Mouse (Mus musculus) layer of hippocampus, adult 8-10 months (tissue): Measurements from ENCODE around the gene Stat5a. TPM values are rescaled to one million over a fixed set of nuclear protein-coding genes. Genes with fewer than 3 reads are reported as not detected.

Source experiments
- DNase-seq, 2 experiments: peaks; one replicate each; pipeline ENCODE4 v3.0.0; 2022; ENCODE audit warnings: low spot score in 2 of 2
- total RNA-seq, 4 experiments: library from RNA; stranded (reverse); gene quantifications; 2 replicates each; pipeline ENCODE4 v1.2.4; 2022

Stat5a gene
- 1 to 10 TPM; 2.5 to 3.8 (median 2.8) TPM for total RNA-seq

DNA sequence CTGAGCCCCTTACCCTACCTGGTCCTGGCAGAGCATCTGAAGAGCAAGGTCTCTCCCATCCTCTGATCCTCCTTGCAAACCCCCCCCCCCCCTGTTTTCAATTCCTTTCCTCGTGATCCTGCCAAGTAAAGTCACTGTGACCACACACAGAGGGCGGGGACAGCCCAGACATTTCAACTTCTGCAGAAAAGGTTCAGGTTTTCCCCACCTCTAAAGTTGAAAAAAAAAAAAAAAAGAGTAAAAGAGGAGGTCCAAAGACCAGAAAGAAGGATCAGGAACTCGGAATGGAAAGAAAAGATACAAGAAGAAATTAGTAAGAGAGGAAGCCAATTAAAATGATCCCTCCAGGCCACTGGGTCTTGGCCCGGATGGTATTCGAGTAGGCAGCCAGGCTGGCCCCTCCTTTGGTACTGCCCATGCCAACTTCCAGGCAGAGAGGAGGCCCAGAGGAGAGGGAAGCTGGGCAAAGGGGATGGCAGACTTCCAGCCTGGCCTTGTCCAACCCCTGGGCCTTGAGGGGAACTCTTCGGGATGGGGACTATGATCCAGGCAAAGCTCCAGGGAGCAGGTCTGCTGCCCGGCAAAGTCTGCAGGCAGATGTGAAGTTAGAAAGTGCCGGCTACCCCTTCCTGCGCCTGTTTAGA lies at the start of gene Stat5a:
Gene Stat5a, plus strand, starts transcription at position 417 of the 644 bp plus-strand sequence.
- DNase-seq: peak; percentile 38 to 53

DNA sequence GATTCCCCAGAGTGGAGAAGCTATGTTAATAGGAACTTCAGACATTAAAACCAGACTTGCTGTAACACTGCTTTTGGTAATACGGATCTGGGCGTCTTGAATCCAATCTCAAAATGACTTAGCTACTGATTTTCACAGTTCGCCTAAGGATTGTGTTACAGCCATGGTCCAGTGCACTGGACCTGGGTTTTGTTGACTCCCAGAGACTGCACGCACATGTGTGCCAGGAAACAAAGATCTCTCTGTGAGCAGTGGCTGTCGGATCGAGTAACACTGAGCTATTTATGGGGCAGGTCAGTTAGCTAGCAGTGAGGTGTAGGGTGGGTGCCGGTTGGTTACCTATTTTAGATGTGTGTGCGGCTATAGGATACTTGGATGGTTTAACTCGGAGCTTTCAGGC lies 48.6 kb upstream of the Stat5a start:
- DNase-seq: no peak

DNA sequence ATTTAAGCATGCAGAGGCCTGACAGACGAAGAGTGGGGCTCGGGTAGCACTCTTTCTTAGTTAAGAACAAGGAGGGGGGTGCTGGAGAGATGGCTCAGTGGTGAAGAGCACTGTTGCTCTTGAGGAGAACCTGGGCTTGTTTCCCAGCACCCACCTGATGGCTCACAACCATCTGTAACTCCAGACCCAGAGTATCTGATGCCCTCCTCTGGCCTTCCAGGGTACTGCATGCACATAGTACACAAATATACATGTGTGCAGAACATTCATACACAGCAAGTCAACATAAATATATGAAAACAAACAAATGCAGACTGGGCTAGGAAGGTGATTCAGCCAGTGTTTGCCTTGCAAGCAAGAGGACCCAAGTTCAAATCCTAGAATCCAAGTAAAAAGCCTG lies 48.0 kb upstream of the Stat5a start:
- no peak for DNase-seq

DNA sequence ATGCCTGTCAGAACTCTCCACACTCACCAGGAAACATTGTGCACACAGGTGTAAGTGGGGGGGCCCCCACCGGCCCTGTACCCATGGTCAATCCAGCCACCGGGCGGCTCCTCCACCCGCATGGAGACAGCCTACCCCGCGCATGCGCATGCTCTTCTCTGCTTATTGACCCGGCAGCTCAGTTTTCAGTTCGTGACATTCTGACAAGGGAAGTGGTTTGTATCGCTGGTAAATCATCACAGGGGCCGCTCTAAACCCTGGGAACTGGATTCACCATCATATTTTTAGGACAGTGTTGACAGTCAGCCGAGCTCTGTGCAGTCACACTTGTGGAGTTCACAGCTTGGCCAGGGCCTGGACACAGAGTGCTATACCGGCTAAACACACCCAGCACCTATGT lies 44.7 kb upstream of the Stat5a start:
- DNase-seq: no peak

DNA sequence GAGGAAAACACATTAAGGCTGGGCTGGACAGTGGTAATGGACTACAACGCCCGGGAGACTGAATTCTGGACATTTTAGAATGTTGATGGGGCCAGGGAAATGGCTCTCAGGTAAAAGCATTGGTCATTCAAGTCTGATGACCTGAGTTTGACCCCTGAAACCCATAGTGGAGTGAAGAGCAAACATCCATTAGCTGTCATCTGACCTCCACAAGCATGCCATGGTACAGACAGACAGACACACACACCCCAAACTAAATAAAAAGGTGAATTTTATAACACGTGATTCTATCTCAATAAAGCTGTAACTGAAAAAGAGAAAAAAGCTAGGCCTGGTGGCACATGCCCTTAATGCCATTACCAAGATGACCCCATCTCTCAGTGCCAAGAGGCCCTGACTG lies 42.8 kb upstream of the Stat5a start:
- no peak for DNase-seq

DNA sequence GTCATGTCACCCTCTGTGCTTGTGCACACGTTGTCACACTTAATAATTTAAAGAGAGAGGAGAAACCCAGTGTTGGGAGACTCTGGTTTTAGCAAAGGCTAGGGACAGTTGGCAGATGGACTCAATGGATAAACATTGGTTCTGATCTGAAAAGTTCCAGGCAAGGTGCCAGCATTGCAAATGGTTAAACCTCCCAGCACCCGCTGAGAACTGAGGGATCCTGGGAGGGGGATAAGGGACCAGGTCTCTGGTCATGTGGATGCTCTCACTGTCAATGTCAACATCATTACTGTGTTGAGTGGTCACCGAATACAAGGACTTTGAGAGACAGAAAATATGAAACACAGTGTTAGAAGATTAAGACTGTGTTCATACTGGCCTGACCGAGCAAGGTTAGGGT lies 42.4 kb upstream of the Stat5a start:
- DNase-seq: no peak

DNA sequence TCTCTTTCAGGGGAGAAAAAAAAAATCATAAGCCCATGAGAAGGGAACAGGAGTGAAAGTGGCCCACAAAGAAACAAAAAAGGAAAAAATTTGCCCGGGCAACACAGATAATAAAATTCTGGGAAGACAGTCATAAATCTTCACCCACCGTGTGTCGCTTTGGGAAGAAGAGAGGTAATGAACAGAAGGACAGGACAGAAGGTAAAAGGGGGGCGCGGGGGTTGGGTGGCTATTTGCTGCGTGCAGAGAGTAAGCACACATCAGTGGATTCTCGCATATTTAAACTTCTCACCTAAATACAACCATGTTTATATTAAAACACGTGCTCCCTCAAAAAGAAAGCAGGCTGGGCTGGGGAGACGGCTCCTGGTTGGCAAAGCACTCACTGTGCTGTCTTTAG lies 41.8 kb upstream of the Stat5a start:
- DNase-seq: no peak

DNA sequence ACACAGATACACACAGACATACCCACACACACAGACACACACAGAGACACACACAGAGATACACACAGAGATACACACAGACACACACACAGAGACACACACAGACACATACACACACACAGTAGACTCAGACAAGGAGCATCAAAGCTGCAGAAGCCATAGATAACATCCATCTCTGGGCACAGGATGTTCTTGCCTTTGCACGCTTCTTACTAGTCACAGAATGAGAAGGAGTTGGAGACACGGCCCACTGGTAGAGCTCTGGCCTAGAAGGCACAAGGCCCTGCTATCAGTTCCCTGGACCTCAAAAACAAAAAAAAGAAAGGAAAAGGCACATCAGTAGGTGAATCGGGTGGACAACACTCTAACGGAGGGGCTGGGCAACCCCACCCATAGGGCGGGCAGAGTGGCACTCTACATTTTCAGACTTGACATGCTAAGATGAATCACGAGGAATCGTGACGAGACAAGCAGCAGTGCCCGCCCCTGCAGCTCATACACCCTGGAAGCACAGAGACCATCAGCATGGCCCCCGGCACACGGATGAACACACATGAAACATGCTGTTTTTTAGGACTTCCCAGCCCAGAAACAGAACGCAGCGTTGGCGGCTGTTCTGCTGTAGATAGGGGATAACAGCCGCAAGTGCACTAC lies 40.7 kb upstream of the Stat5a start:
- DNase-seq: no peak

DNA sequence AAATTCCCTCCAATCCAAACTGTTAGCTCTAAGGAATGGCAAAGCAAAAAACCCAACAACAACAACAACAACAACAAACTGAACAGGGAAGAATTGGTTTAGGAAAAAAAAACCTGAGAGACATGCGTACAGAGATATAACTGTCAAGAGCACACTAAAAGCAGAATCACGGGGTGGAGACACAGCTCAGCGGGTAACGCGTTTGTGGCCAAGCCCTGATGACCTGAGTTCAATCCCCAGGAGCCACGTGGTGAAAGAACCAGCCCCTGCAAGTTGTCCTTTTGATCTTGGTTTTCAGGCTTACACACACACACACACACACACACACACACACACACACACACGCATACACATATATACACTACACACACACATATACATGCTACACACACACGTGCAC lies 40.1 kb upstream of the Stat5a start:
- no peak for DNase-seq

DNA sequence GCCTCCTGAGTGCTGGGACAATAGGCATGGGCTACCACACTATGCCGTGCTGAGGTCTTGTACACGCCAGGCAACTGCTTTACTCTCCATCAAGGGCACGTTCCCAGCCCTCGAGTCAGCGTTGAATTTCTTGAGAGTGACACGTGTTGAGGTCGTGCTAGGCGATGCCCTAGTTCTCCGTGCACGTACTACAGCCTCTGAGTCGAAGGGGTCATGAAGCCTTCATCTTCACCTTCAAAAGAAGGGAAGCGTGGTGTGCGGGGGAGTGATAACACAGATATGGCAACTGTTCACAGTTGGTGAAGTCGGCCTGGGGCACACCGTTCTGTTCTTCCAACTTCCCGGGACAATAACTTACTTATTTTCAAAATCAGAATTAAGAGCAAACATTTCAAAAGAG lies 39.5 kb upstream of the Stat5a start:
- DNase-seq: no peak

DNA sequence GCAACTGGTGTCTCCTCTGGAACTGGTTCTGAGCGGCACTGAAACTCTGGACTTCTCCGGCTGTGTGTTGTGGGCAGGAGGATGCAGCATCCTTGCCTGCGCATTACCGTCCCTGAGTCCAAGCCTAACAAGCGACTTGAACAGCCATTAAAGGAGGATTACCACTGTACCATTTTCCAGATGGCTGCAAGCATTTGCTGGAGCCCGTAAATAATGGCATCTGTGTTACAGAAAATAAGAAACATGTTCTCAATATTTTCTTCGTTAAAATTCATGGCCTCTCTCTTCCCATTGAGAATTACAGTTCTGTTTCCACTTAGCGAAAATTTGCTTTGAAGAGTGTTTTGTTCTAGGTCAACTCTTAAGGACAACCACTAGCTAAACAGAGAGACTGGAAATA lies 39.1 kb upstream of the Stat5a start:
- no peak for DNase-seq

DNA sequence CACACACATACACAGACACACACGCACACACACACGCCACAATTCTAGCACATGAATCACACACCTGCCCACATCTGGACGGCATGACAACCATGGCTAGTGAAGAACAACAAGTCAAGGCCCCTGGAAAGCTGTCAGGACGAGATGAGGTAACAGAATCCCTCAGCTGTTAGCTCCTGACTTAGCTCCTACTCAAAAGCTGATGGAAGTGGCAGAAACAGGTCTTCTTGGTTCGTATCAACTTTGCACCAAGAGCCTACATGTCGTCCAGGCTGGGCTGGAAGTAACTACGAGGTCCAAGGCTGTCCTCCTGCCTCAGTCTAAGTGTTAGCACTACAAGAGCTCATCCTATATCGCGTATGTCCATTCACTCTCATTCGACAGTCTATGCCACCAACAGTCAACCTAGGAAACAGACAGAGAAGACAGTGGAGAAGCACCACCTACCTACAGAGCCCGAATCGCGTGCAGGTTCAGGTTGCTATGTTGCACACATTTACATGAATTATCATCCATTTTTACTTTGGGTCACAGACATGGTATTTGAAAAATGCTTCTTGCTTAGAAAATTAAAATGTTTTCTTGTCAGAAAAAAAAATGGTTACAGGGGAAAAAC lies 37.4 kb upstream of the Stat5a start:
- no peak for DNase-seq

DNA sequence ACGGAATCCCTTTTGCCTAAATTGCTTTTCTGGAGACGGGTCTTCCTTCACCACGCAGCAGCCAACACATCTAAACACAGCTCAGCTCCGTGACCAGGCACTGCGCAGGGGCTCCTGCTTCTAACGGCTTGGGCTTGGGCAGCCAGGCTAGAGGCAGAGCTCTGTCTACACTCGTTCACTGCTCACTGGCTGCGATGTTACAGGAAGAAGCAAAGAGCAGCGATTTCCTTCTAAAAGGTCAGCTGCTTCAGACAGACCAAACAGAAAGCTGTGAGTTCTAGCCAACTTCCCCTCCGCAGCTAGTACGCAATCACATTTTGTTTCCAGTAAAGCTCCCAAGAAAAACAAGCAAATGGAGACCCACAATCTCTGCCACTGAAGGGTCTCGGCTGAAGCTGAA lies 36.8 kb upstream of the Stat5a start:
- DNase-seq: no peak

DNA sequence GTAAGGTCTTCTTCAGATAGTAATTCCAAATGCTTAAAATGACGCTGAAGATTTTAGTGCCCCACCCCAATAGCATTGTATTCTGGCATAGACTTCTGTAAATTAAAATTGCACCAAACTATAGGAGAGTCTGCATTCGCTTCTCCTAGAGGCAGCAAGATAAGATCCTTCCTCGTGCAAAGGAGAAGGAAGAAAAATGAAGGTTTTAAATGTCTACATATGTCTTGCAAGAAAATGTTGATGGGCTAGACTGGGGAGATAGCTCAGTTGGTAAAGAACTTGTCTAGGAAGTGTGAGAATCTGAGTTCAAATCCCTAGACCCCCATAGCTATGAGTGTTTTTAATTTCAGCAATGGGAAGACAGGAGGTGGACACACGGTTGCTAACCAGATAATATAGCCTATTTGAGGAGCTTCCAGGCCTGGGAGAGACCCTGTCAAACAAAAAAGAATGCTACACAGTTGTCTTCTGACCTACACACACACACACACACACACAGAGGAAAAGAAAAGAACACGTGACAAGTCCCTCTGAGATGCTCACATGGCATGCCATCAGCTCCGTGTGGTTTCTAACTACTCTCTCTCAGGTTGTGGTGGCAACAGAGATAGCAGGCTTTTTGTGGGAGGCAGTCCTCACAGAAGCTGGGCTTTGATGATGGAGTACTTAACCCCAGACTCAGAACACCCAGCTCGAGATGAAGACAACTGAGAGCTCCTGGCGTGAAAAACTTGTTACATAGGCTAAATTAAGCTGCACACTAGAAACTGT lies 35.4 kb upstream of the Stat5a start:
- no peak for DNase-seq

DNA sequence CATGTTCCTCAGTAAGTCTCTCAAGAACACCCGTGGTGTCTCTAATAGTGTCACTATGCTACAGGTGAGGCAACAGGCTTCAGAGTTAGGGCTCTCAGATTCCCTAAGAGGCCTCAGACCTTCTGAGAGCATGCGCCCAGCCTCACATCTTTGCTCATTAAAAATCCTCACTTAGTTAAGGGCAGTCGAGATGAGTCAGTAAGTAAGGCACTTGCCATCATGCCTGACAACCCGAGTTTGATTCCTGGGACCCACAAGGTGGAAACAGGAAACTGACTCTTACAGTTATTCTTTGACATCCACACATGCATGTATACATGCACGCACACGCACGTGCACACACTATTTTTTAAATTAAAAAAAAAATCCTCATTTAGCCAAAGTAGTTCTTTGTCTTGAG lies 34.7 kb upstream of the Stat5a start:
- DNase-seq: no peak

DNA sequence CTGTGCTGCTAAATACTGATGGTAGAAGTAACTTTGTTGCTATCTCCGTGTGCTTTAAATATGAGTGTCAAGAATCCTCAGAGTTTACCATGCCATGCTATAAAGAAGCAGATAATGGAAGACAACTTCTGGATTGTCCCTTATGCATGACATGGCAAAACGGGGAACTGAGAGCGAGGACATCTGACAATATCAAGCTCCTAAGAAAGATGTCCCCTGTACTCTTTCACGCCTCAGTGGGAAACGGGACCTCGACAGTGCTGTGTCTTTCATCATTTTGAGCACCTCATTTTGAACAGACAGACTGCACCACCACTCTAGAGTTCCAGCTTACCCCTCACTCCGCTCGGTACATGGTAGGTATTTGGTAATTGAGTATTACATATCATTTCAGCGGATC lies 33.7 kb upstream of the Stat5a start:
- DNase-seq: no peak

DNA sequence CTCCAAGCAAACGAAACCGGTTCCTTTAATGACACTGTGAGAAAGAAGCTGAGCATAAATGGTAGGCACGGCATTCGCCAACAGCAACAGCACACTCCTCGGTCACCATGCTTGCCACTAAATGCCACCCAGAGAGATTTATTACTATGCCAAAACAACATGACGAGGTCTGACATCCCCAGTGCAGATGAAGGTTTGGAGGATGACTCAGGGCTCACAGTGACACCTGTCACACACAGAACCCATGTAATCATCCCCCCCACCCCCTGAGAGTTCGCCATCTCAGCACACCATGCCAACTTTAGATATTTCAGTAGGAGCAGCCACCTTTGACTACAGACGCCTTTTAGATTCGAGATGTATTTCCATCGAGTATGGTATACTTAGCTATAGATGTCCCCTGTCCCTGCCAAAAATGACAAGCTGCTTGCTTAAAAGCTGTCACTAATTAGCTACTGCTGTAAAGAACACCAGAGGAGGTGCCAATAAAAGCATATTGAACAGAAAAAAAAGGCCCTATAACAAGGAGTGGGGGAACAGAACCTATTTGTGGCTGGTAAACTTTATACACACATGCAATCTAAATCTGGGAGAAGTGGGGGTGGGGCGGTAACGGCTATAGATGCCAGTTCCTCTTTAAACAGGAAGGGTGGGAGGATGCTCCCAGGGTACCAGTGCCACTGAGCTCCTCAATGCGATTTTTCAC lies 32.8 kb upstream of the Stat5a start:
- DNase-seq: no peak

DNA sequence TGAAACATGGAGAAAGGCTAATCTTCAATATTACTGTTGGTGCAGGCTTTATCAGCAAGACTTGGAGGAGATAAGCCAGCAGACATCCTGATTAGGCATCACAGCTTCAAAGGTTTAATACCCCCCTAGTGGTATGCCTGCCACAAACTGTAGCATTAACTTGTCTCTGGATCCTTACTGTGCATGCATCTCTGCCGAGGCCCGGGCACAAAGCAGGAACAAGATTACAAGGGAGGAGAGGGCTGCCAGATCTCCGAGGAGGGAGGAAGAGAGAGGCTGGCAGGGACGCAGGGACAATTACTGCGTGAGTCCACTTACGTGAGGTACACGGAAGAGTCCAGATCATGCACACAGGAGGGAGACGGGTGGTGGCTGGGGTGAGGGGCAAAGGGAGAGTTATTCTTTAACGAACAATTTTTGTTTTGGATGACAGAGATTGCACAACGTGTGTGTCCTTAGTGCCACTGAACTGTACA lies 30.4 kb upstream of the Stat5a start:
- DNase-seq: no peak

DNA sequence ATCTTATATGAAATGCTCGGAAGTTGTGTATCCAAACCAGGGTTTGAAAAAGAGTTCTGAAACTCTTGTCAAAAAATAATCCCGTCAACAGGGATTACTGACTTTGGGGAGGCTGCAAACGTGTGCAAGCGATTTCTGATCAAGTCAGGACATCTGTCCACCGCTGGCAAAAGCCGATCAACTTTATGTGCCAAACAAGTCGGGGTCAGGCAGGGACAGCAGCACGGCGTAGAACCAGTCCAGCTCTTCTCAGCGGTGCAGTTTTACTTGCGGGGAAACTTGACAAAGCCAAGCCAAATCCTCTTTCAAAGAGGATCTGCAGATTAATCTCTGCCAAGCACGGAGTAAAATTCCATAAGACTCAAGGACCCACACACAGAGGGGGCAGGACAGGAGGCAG lies 29.5 kb upstream of the Stat5a start:
- no peak for DNase-seq

DNA sequence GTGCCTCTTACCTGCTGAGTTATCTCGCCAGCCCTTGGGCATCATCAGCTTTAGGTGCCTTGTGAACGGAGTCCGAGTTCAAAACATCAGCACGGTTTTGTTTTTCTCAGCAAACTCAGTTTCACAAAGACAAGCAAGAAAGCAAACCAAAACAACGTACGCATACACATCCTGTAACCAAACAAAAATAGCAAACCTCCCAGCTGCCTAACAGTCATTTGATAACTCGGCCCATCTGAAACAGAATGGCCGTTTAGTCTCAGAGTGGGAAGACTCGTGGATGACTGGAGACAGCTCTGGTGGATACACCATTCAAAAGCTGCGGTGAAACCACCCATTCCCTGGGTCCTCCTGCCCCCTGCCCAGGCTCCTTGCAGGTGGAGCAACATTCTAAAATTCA lies 27.8 kb upstream of the Stat5a start:
- DNase-seq: no peak

DNA sequence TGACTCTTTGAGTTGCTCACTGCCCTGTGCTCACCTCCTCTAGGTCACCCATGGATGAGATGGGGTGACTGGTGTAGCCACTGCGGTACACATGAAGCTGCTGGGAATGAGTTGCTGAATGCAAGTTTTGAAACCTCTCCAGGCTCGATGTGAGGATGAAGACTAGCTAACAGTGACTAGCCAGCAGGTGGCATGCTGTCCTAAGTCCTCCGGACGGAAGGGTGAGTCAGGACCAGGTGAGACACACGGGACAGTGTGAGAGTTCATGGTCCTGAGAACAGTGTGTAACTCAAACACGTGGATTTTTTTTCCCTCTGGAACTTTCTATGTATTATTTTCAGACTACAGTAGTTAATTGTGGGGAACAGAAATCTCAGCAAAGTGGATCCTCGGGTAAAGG lies 25.7 kb upstream of the Stat5a start:
- DNase-seq: no peak
